Mouse (Mus musculus) lung, postnatal 14 days (tissue): Measurements from ENCODE around the gene Actr2.
"Not testable (repeated sequence)": the region's sequence is repeated elsewhere in the genome, so short reads cannot be mapped to it uniquely, and the experiment has no call there.

Experiments used
- DNase-seq: peaks from one replicate; pipeline ENCODE4 v3.0.0; 2021

The Actr2 gene

GRCm38 (mm10) chr11:20112741-20113480, at the start of gene Actr2:
Gene Actr2 (minus strand): TSS chr11:20112913.
- DNase-seq: peak; percentile 98

DNA sequence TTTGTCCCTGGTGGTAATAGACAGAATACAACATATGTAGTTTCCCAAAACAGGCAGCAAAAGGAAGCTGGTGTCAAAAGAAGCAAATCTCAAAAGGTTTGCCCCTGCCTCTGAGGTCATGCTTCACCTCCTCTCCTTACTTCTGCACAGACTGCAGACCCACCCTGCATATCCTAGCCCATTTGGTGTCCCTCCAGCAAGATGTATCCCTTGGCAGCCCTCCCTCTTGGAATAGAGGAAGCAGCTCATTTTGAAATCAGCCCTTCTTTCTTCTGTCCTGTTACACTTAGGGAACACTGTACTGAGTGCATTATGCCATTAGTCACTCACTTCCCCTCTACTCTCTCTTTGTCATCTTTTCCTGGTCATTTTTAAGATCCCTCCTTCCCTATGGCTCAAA, 46.2 kb upstream of the Actr2 start:
- no peak for DNase-seq

DNA sequence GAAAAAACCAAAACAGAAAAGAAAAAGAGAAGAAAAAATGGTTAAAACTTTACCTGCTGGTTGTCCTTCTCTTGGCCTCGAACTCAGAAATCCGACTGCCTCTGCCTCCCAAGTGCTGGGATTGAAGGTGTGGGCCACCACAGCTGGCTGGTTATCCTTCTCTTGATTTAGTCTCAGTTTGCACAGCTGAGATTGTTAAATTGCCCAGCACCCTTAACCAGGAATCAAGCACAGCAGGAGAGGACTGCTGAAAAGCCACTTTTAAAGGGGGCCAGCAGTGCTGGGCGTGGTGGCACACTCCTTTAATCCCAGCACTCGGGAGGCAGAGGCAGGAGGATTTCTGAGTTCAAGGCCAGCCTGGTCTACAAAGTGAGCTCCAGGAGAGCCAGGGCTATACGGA, 40.8 kb upstream of the Actr2 start:
- not testable (repeated sequence) for DNase-seq

DNA sequence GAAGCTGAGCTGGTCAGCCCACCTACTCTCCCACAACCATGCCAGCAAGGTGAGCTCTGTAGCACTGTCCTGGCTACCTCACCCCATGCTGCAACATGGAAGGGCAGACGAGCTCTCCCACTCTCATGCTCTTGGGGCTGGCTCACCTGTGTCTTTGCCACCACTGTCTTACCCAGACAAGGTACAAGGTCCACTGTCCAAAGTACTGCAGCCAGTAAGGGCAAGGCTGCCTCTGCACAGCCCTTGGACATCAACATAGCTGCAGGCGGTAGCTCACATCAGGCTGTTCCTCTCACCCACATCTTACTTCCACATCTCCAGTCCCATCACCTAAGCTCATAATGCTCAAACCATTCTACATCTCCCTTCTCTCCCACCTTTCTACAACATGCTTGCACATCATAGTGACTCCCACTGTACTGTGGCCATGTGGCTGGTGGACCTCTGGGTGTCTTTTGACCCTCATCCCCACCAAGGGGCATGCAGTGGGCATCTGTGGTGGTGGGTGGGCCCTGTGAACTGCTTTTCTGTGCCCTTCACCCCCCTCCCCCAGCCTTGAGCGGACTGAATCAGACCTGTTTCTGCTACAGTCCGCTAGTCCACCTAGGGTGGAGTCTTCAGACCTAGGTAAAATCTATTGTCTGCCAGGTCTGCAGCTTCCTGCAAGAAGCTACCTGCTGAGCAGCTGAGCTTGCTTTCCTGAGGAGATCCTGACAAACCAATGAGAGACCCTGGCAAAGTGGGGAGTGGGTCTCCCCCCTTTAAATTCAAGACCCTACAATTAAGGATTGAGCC, 39.6 kb upstream of the Actr2 start:
- DNase-seq: no peak

DNA sequence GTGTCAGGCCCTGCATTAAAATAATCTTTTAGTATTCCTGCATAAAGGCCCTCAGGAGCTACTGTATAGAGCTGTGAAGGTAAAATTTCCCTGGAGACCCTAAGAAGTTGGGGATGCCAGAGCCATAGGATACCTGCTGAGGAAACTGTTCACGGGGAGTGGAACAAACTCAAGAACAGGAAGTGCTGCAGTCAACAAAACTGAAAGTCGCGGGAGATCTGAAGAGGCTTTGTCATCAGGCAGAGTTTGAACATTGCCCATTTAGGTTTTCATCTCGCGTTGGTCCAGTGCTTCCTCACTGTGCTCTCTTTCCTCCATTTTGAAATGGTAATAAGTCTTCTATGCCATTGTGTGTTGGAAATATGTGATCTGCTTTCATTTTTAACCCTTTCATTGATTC, 38.6 kb upstream of the Actr2 start:
- DNase-seq: no peak

DNA sequence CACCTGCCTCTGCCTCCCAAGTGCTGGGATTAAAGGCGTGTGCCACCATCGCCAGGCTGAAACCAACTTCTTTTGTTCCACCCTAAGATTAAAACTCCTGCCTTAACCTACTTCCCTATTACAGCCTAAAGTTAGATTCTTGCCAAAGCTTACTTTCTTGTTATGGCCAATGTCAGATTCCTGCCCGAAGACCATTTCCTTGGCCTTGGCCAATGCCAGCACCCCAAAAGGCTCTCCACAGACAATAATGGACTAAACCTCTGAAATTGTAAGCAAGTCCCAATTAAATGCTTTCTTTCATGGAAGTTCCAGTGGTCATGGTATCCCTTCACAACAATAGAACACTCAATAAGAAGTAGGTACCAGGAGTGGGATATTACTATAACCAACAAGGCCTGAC, 37.2 kb upstream of the Actr2 start:
- no peak for DNase-seq

- no peak for DNase-seq
These were observed 32.7 kb upstream of the Actr2 start for GRCm38 (mm10) chr11:20145383-20145782.

DNA sequence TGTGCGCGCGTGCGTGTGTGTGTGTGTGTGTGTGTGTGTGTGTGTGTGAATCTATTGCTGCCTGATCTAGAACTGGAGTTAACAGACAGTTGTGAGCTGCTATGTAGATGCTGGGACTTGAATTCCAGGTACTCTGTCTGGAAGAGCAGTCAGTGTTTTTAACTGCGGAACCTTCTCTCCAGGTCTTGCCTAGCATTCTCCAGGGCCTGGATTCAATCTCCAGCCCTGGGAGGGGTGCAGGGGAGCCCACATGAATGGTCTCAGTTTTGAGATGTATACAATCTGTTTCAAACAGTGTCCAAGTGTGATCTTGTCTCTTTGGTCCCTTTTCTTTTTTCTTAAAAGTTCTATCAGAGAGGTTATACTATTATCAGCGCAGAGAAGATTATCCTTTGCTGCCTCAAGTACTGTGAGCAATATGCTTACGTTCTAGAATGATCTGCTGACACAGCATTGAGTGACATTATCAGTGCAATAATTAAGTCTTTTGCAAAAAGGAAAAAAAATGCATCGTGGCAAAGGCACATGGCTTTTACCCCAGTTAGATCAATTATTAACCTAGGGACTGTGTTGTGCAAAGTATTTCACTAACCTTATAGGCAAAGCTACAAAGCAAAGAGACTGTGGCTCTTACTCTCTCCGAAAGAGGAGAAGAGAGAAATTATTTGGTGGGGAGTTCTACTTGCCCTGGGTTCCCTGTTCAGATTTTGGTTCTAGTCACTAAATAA, 32.0 kb upstream of the Actr2 start:
- DNase-seq: no peak

GRCm38 (mm10) chr11:20143687-20144086, 31.0 kb upstream of the Actr2 start:
- not testable (repeated sequence) for DNase-seq

DNA sequence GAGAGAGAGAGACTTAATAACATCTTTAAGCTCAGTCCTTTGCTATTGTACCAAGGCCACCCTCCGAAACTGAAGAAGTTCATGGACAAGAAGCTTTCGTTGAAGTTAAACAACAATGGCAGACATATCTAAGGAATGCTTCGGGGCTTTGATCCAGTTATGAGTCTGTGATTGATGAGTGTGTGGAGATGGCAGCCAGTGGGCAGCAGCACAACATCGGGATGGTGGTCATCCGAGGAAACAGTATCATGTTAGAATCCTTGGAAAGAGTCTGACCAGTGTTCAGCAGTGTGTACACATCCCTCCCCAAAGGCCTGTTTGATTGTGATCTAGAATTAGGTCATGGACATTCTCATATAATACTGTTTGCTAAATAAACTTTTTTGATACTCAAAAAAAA, 29.8 kb upstream of the Actr2 start:
- no peak for DNase-seq

GRCm38 (mm10) chr11:20140286-20140685, 27.6 kb upstream of the Actr2 start:
- DNase-seq: no peak

GRCm38 (mm10) chr11:20139711-20140110, 27.0 kb upstream of the Actr2 start:
- DNase-seq: no peak

DNA sequence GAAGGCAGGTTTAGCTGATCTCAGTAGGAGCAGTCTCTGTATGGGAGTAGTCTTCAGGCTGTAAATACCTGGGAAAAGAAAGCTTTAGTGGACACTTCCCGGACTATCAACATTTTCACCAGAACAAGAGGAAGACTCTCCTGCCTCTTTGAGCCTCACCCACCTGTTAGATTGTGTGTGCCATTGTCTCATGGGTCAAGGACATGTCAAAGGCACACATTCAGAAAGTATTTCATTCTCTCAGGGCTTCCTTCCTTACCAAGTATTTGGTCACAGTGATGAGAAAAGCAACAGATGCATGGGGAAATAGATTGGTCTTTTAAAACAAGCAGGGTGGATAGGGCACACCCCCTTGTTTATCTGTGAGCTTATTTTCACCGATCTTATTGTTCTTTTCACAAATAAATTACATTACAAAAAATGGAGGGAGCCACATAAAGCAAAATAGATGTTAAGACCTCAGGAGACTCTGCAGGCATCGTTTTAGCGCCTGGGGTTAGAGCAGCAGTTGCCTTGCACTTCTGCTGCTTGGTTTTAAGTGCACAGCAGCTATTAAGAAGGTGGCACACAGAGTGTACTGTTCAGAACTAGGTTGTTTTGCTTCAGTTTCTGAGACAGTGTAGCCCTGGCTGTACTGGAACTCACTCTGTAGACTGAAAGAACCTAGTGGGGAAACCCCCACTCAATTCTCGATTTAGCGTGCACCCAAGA, 25.9 kb upstream of the Actr2 start:
- no peak for DNase-seq

DNA sequence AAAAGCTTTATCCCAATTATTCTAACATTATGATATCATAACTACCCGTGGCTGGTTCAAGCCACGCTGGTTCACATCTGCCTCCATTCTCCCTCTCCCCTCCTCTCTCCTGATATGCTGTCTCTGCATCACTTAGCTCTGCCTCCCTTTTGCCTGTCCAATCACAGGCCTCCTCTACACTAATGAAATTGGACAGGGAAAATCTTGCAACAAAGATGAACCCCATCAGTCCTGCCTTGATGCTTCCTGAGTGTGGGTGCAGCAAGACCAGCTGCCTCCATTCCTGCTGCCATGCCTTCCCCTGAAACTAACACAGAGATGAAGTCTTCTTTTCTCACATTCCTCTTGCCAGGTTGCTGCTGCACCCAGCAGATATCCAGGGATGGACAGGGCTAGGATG, 25.2 kb upstream of the Actr2 start:
- DNase-seq: no peak

DNA sequence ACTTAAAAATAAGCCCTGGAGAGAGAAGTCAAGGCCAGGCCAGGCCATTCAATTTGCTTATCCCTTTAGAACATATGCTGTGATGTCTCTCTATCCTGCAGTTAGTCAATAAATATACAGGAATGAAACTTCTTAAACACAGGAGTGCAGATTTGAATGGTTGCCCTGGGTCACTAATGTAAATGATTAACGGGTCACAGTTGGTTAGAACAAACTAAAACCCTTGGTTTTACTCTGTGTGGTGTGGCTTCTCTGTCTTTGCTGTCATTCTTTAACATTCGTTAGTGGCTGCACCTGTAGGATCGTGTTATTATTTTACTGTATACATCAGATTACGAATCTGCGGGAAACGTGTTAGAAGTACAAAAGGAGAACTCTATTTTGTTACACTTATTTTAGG, 23.6 kb upstream of the Actr2 start:
- no peak for DNase-seq

- not testable (repeated sequence) for DNase-seq
These were observed 22.2 kb upstream of the Actr2 start for GRCm38 (mm10) chr11:20134869-20135268.

GRCm38 (mm10) chr11:20133721-20134120, 21.0 kb upstream of the Actr2 start:
- DNase-seq: no peak

DNA sequence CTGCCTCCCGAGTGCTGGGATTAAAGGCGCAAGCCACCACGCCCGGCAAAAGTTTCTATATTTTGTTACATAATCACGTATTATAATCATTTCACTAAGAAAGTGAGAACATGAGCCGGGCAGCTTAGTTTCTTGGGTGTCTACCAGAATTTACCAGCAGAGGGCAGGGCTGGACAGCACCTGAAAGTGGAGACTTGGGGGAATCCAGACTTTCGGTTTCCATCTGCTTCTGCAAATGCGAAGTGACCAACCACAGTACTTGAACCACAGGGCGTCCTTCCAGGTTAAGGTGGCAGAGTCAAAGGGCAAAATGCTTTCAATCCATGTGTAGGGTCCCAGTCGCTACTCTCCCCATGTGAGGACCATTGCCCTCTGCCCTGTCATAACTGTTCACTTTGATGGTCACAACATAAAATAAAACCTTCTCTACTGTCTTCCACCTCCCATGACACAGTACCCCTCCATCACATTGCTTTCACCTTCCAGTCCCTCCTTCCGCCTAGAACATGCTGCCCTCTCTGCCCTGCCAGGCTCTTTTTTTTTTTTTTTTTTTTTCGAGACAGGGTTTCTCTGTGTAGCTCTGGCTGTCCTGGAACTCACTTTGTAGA, 20.3 kb upstream of the Actr2 start:
- DNase-seq: peak; percentile 91

DNA sequence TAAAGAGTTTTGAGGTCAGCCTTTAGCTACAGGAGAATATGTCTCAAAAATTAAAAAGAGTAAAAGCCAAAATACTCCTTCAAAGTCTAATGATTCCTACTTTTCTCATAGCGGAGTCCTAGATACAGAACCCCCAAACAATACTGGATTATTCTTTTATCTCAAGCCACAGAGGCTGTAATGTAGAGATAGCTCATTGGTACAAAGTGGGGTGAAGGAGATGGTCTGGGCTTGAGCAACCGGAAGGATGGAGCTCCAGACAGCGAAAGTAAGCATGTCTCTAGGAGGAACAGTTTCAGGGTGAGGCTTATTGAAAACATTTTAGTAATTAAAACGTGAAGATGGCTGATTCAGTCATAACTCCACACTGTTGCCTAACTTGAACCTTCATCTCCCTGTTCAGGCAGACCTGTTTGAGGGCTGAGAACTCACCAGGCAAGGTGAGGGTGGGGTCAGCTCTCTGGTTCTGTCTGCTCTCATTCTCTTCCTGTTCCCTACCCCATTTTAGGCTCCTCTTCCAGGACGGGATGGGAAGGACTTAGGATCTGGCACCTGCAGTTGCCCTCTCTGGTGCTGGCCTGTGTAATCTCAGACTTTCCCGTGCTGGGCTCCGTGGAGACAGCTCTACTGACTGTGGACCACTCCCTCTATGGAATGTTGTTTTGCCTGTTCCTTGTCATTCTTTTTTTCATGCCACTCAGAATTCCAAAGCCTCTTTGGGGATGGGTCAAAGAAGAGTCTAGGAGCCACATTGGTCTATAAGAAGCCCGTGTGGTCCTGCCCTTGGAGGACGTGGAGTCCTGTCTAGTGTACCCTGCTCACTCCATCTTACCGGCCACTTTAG, 14.2 kb upstream of the Actr2 start:
- no peak for DNase-seq

DNA sequence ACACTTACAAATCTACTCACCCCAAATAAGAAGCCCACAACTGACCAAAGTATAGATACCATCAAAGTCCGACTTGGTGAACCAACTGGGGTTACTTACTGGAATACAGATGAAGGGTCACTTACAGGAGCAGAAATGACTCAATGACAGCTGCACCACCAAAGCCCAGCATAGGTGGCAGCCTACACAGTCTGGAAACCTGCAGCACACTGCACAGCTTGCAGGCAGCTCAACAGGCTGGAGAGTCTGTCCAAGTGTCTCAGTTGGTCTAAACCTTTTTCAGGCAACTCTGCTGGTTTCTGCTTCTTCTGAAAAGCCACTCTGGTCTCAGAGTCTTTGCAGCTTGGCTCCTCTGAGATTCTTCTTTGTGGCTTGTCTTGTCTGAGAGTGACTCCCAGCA, 12.7 kb upstream of the Actr2 start:
- DNase-seq: no peak

DNA sequence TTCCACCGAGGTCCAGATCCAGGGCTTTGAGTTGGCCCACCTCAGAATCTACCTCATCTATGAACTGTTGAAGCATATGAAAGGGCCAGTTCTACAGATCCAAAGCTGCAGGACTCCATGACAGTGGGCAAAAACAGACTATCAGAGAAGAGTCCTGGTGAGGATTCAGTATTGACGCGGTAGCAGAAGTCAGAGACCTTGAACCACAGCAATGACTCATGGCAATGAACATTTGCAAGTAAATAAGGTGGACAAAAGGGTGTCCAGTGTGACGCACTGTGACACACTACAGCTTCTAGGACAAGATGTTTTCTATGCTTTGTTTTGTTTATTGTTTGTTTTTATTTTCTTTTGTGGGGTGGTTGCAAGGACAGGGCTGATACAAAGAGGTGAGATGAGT, 4.0 kb upstream of the Actr2 start:
- DNase-seq: no peak
